Mouse (Mus musculus) brain, embryonic 14.5 days (tissue): ENCODE data around the gene Pacrg.

Experiments used
- CTCF ChIP-seq: fragments of 200-500 bp; IDR thresholded peaks from 2 replicates; pipeline ENCODE4 v1.5.1; 2012; ENCODE audit warnings: inconsistent platforms, mild to moderate bottlenecking, moderate library complexity, borderline replicate concordance; ENCODE audit not compliant: insufficient read depth, insufficient read length; ENCODE audit errors: extremely low read depth
- POLR2A ChIP-seq: fragments of 200-500 bp; IDR thresholded peaks from 2 replicates; pipeline ENCODE4 v1.6.1; 2012; ENCODE audit warnings: mild to moderate bottlenecking, inconsistent platforms, borderline replicate concordance; ENCODE audit not compliant: poor library complexity, insufficient read depth, insufficient read length, severe bottlenecking; ENCODE audit errors: extremely low read depth

DNA sequence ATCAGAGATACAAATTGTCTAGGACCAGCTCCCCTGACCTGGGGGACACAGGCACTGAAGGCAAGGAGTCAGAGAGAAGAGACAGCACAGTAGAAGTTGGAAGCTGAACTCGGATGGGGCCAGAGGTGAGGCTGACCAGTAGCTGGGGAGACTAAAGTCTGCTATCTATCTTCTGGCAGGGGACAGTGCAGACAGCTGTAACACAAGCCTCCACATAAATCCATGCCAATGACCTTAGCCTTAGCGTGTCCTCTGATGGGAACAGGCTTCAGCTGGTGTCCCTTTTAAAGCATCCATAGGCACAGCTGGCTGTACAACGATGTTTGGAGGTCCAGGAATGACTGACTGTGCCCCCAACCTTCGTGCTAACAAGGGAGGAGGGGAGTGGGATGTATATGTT lies 423.1 kb downstream of the Pacrg start:
- TF ChIP-seq POLR2A (no peak), CTCF (no peak)
